Mouse (Mus musculus) heart, embryonic 16.5 days (tissue): ENCODE results near the gene Cdkal1. TPM values are rescaled to one million over a fixed set of nuclear protein-coding genes. Genes with fewer than 3 reads are reported as not detected.

Experiments used
- ATAC-seq: fragments of 200-750 bp; cut with Nextera tagmentation; replicated peaks from 2 replicates; pipeline ENCODE4 v1.8.0; 2017; ENCODE audit warnings: moderate number of reproducible peaks; ENCODE audit not compliant: insufficient read depth, low FRiP score; ENCODE audit errors: extremely low read depth
- H3K27ac ChIP-seq: fragments of 300-500 bp; sonication (generic); 2 replicates; pipeline ENCODE4 v1.5.1; 2014; ENCODE audit warnings: mild to moderate bottlenecking, low read length, control low read depth, moderate library complexity
- H3K27me3 ChIP-seq: fragments of 300-500 bp; sonication (generic); 2 replicates; pipeline ENCODE4 v1.6.1; 2014; ENCODE audit warnings: low read length, mixed read lengths; ENCODE audit not compliant: control insufficient read depth, insufficient read depth
- H3K36me3 ChIP-seq: fragments of 300-500 bp; sonication (generic); 2 replicates; pipeline ENCODE4 v1.6.1; 2014; ENCODE audit not compliant: control insufficient read depth, insufficient read depth
- H3K4me1 ChIP-seq: fragments of 300-500 bp; sonication (generic); 2 replicates; pipeline ENCODE4 v1.6.1; 2014; ENCODE audit warnings: low read length, mixed read lengths; ENCODE audit not compliant: control insufficient read depth, insufficient read depth
- H3K4me2 ChIP-seq: fragments of 300-500 bp; sonication (generic); 2 replicates; pipeline ENCODE4 v1.6.1; 2014; ENCODE audit warnings: low read depth, mild to moderate bottlenecking, control low read depth, low read length
- H3K4me3 ChIP-seq: fragments of 300-500 bp; sonication (generic); 2 replicates; pipeline ENCODE4 v1.5.1; 2014; ENCODE audit warnings: mild to moderate bottlenecking, control low read depth, low read length
- H3K9ac ChIP-seq: fragments of 300-500 bp; sonication (generic); 2 replicates; pipeline ENCODE4 v1.6.1; 2014; ENCODE audit warnings: low read length, control low read depth
- H3K9me3 ChIP-seq: fragments of 300-500 bp; sonication (generic); replicated peaks from 2 replicates; pipeline ENCODE4 v1.6.1; 2016; ENCODE audit warnings: low read length; ENCODE audit not compliant: control insufficient read depth
- WGBS: fragments of 180-500 bp; shearing (Covaris S2); extraction: QIAGEN DNeasy Blood & Tissue Kit; methylation state at CpG from one replicate; pipeline ENCODE4 v1.1.7; 2014; 5-methylcytosine and 5-hydroxymethylcytosine counted together
- polyA plus RNA-seq: library from polyadenylated mRNA; unstranded; fragments of >200 nt; fragmentation: Nextera tagmentation; extraction: Ambion mirVana; gene quantifications from 2 replicates; pipeline ENCODE4 v1.2.1, GENCODE M21; 2015

Gene Cdkal1
- polyA plus RNA-seq, 1 experiment from 2014 or later = 27.2 TPM

- Histone ChIP-seq H3K36me3 (peaks cover 3% of the 10 kb centered on the region), H3K4me1 (no peaks in the 10 kb centered on the region), H3K9ac (no peak overlapping the region), H3K27me3 (no peaks in the 10 kb centered on the region), H3K4me2 (no peak overlapping the region), H3K27ac (no peak overlapping the region), H3K9me3 (peaks cover 7% of the 10 kb centered on the region), H3K4me3 (no peak overlapping the region)
- ATAC-seq = no peak
- 96% methylated on average over 3 of the region's 3 CpGs for WGBS
Observed at GRCm38 (mm10) chr13:29593096-29593495, 262.4 kb downstream of the Cdkal1 start.

- Histone ChIP-seq H3K9me3 (peaks cover 7% of the 10 kb centered on the region), H3K27ac (no peak overlapping the region), H3K4me2 (no peak overlapping the region), H3K4me3 (no peak overlapping the region), H3K36me3 (peaks cover 3% of the 10 kb centered on the region), H3K4me1 (no peaks in the 10 kb centered on the region), H3K27me3 (no peaks in the 10 kb centered on the region), H3K9ac (no peak overlapping the region)
- WGBS = 88% methylated on average over 5 of the region's 5 CpGs
- no peak for ATAC-seq
Observed at GRCm38 (mm10) chr13:29590685-29591084, 264.8 kb downstream of the Cdkal1 start.

- Histone ChIP-seq H3K9ac (no peak overlapping the region), H3K36me3 (peaks cover 3% of the 10 kb centered on the region), H3K27me3 (no peaks in the 10 kb centered on the region), H3K9me3 (peaks cover 7% of the 10 kb centered on the region), H3K4me2 (no peak overlapping the region), H3K4me3 (no peak overlapping the region), H3K4me1 (no peaks in the 10 kb centered on the region), H3K27ac (no peak overlapping the region)
- ATAC-seq = no peak
- WGBS = 83% methylated on average over 5 of the region's 5 CpGs
Observed at GRCm38 (mm10) chr13:29590164-29590563, 265.3 kb downstream of the Cdkal1 start.

DNA sequence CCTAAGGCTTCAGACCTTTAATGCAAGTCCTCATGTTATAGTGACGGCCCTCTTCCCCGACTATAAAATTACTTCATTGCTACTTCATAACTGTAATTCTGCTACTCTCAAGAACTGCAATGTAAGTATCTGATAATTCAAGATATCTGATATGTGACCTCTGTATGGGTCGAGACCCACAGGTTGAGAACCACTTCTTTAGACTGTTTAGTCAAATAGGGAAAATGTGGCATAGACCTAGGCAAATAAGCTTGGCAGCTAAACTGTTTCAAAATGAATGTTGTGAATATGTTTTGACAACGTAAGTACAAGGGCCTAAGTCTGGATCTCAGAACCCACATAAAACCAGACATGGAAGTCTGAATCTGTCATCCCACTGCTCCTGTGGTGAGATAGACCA lies 266.8 kb downstream of the Cdkal1 start:
- Histone ChIP-seq H3K4me1 (no peaks in the 10 kb centered on the region), H3K27ac (no peak overlapping the region), H3K4me3 (no peak overlapping the region), H3K27me3 (no peaks in the 10 kb centered on the region), H3K4me2 (no peak overlapping the region), H3K9ac (no peak overlapping the region), H3K9me3 (peaks cover 7% of the 10 kb centered on the region), H3K36me3 (peaks cover 3% of the 10 kb centered on the region)
- 84% methylated on average over 4 of the region's 4 CpGs for WGBS
- ATAC-seq = no peak

GRCm38 (mm10) chr13:29581762-29582700 lies 273.4 kb downstream of the Cdkal1 start:
- ATAC-seq = no peak
- no peaks in the 10 kb centered on the region for H3K36me3 ChIP-seq
- peaks cover 6% of the 10 kb centered on the region; the same call in 1 of the 2 replicates for H3K4me1 ChIP-seq
- H3K27ac ChIP-seq = no peak overlapping the region
- H3K4me3 ChIP-seq = no peak overlapping the region
- H3K4me2 ChIP-seq = no peak overlapping the region
- no peaks in the 10 kb centered on the region for H3K9me3 ChIP-seq
- H3K27me3 ChIP-seq = no peaks in the 10 kb centered on the region
- no peak overlapping the region for H3K9ac ChIP-seq
- 70% methylated on average over 9 of the region's 9 CpGs for WGBS

GRCm38 (mm10) chr13:29580780-29581179 lies 274.7 kb downstream of the Cdkal1 start:
- no peaks in the 10 kb centered on the region for H3K9me3 ChIP-seq
- H3K4me2 ChIP-seq = no peak overlapping the region
- no peak for ATAC-seq
- H3K27me3 ChIP-seq = no peaks in the 10 kb centered on the region
- WGBS = 89% methylated on average over 7 of the region's 7 CpGs
- H3K4me3 ChIP-seq = no peak overlapping the region
- no peaks in the 10 kb centered on the region for H3K36me3 ChIP-seq
- peaks cover 6% of the 10 kb centered on the region for H3K4me1 ChIP-seq
- H3K9ac ChIP-seq = no peak overlapping the region
- H3K27ac ChIP-seq = no peak overlapping the region

GRCm38 (mm10) chr13:29580009-29580408 lies 275.5 kb downstream of the Cdkal1 start:
- ATAC-seq = no peak
- no peak overlapping the region for H3K4me3 ChIP-seq
- H3K9ac ChIP-seq = no peak overlapping the region
- no peaks in the 10 kb centered on the region for H3K27me3 ChIP-seq
- H3K9me3 ChIP-seq = no peaks in the 10 kb centered on the region
- no peak overlapping the region for H3K27ac ChIP-seq
- no peak overlapping the region for H3K4me2 ChIP-seq
- H3K4me1 ChIP-seq = peaks cover 14% of the 10 kb centered on the region
- H3K36me3 ChIP-seq = no peaks in the 10 kb centered on the region
- WGBS = 64% methylated on average over 3 of the region's 3 CpGs

DNA sequence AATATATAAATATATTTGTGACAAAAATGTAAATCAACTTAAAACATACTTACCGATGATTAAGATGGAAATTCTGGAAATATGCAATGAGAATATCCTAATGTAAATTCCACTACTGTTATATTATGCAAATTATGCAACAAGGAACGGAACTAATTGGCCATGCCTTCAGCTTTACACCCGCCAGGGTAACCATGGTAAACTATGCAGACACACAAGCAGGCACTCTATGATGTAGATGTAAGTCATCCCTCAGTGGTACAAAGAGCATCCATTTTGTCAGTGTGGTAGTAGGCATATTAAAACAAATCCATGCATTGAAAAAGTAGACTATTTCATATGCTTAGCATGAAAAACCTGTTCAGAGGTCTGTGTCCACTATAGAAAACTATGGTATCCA lies 276.9 kb downstream of the Cdkal1 start:
- H3K9me3 ChIP-seq = no peaks in the 10 kb centered on the region
- H3K4me2 ChIP-seq = no peak overlapping the region
- H3K4me1 ChIP-seq = peaks cover 21% of the 10 kb centered on the region
- no peak for ATAC-seq
- H3K4me3 ChIP-seq = no peak overlapping the region
- no peaks in the 10 kb centered on the region for H3K36me3 ChIP-seq
- no peaks in the 10 kb centered on the region for H3K27me3 ChIP-seq
- H3K27ac ChIP-seq = no peak overlapping the region
- no peak overlapping the region for H3K9ac ChIP-seq
- 91% methylated on average over 3 of the region's 3 CpGs for WGBS

- no peaks in the 10 kb centered on the region for H3K9me3 ChIP-seq
- no peak overlapping the region for H3K4me2 ChIP-seq
- H3K9ac ChIP-seq = no peak overlapping the region
- H3K27ac ChIP-seq = peak overlapping the region; percentile 64
- 19% methylated on average over 1 of the region's 1 CpGs for WGBS
- H3K27me3 ChIP-seq = no peaks in the 10 kb centered on the region
- H3K4me1 ChIP-seq = peaks cover 19% of the 10 kb centered on the region
- H3K4me3 ChIP-seq = no peak overlapping the region
- ATAC-seq = peak; percentile 67
- no peaks in the 10 kb centered on the region for H3K36me3 ChIP-seq
Observed at GRCm38 (mm10) chr13:29574784-29575183, 280.7 kb downstream of the Cdkal1 start.
